Mouse (Mus musculus): Measurements from ENCODE around the gene Slc44a5. TPM values are rescaled to one million over a fixed set of nuclear protein-coding genes. Genes with fewer than 3 reads are reported as not detected.
"Not testable (repeated sequence)": the region's sequence is repeated elsewhere in the genome, so short reads cannot be mapped to it uniquely, and the experiment has no call there.

Slc44a5 gene
- total RNA-seq, 2 experiments from 2014 or later, result 0.13 to 0.27 TPM

DNA sequence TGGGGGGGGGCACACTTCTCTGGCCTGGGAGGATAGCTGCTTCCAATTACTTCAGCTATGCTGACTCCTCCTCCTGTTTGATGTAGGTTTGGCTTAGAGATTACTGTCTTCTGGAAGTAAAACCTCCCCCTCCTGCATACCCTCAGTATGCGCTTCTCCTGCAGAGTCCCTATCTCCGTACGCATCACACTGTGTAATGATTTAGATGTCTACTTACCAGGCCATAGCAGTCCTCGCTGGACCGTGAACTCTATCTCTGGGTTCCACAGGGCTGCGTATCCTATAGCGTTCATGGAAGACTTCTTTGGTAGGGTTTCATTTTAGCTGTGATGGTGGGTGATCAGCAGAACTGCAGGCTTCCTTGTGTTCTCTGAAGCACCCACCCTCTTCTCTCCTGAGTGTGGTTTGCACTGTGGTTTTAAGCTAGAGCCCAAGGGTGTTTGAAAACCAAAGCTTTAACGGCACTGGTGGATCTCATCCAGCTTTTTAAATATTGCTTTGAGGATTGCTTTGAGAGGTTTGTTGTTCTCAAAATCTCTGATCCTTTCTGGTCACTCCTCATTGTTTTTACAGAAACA, 120.6 kb downstream of the Slc44a5 start:
- DNase-seq, result no peak

DNA sequence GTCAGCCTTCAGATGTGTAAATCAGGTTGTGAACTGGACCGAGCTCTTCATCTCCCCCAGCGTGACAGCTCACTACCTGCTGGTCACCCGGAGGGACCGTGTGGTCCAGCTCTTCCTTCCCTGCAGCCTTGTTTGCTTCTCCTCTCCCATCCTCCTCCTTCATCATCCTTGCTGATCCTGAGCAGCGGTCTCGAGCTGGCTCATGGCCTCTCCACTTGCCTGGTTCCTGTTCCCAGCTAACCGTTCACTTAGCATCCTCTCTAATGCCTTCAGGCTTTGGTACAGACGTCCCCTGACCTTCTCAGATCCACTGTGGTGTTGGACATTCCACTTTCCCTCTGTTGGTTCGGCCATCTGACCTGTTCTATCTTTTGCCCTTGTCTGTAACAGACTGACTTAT, 128.4 kb downstream of the Slc44a5 start:
- DNase-seq, result no peak

DNA sequence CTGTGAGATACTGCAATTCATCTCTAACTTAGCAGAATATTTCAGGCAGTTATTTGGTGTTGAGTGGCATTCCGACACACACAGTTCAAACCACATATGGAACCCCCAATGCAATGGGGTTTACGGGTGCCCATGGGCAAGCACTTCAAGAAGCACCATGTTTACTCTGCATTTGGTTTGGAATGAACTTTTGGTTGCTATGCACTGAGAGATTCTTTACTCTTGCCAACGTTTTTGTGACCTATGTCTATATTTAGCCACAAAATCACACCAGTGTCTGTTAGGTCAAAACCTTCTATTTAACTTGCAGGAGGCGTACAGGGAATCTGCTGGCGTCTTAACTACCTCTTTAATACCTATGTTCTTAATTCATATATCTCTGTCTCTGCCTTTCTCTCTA, 137.3 kb downstream of the Slc44a5 start:
- DNase-seq, result no peak

DNA sequence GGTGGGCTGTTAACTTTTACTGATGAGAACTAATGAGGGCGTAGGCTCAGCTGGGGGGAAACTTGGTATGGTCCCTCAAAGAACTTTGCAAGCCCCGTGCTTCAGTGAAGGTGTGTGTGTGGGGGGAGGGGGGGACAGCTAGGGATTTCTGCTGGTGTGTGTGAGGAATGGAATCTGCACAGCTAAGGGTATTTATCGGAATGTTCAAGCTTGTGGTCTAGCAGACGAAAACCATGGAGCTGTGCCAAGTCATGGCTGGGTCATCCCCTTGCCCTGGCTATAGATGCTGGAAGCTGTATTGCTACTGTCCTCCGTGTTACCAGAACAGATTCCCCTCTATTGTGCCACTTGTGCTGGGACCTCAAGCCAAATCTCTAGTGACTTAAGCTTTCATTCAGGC, 138.0 kb downstream of the Slc44a5 start:
- DNase-seq, result no peak

DNA sequence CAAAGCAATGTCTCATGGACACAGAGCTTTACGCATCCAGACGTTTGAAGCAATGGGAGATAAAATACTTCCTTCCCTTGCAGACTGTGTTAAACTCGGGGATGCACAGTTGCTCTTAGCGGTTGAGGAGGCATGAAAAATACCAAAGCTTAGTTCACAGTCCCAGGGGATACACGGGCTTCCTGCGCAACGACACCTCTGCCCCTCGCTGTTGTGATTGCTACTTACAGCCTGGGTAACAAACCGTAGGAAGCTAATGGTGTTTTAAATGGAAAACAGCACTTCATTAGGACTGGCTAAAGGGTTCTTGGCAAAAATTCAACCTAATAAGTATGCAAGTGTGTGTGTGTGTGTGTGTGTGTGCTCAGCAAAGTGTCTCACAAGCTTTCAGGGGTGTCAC, 141.8 kb downstream of the Slc44a5 start:
- no peak for DNase-seq

DNA sequence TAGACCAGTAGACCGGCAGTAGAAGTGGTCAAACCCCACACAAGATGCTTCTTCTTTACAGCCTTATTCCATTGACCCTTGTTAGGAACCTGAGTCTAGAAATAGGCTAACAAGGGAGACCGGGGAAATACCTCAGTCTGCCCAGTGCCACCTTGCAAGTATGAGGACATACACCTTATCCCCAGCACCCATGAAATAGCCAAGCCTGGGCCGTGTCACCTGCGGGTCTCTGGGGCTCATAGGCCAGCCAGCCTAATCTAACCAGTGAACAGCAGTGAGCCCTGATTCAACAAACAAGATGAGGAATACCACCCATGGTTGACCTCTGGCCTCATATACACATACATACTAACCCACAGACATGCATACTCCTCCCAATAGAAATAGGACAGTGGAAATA, 142.2 kb downstream of the Slc44a5 start:
- DNase-seq, result no peak

DNA sequence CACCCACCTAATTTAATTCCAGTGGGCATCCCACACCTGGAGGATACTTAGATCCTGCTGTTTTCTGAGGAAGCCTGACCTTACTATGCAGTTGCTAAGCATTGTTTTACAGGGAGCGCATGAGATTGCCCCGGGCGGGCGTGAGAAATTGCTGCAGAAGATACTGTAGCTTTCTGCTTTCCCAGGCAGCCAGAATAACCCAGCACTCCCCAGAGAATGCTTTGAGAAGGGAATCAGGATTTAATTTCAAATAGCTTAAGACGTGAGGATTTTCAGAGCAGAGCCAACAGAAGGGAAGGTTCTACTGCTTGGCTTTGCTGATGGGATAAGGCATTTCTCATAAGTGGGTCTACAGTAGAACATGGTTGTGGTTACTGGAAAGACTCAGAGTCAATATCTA, 142.8 kb downstream of the Slc44a5 start:
- DNase-seq, result no peak

DNA sequence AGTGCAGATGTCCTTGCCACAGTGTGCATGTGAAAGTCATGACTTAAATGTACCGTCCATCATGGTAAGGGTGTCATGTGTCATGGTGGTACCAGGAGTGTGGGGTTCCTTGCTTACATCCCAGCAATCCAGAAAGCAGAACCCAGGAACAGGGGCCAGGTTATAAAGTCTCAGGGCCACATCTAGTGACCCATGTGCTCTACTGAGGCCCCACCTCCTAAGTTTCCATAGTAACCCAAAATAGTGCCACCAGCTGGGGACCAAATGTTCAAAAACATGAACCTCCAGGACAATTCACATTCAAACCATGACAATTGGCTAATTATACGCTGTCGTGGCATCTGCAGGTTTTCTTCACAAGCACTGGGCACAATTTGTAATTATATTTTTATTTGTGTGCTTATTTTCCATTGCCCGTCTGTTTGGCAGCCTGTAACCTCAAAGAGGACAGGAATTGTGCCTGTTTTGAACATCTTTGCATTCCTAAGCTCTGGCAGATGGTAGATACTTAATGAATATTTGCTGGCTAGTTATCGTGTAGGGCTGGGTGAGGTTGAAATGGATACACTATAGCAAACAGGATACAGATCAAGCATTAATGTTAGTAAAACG, 145.9 kb downstream of the Slc44a5 start:
- no peak for DNase-seq

DNA sequence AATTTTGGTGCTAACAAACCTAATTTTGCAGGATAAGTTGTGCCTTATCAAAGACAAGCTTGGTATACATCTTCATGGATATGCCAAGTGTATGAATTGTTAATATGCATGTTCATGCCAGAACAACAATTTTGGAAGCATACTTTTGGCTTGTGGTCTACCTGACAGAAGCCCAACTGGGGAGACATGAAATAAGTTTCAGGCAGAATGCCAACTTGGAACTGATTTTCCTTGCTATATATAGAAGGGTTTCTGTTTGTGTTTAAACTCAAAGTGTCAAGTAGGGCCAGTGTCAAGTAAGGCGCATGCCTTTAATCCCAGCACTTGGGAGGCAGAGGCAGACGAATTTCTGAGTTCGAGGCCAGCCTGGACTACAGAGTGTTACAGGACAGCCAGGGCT, 149.3 kb downstream of the Slc44a5 start:
- no peak for DNase-seq

DNA sequence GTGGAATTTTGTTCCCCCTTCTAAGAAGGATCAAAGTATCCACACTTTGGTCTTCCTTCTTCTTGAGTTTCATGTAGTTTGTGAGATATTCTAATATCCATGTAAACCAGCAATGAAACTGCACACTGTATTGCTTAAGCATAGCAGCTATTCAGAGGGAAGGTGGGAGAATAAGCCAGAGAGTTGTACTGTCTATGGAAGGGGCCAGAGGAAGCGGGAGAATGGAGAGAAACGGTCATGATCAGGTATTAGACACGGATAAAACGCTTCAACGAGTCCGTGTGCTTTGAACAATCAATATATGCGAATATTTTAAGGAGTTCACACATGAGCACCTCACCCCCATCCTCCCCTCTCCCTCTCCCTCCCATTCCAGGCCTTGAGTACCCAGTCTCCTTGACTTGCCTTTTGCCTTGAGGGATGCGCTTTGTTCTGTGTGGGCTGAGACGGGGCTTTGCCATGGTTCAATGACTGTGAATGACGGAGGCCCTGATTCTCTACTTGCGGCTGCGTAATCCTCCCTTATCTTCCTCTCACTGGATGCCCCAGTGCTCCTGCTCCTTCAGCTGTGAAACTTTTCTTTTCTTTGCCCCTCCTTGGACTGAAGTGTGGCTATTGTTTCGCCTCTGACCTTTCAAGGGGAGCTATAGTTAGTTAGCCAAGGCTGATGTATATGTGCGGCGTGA, 151.8 kb downstream of the Slc44a5 start:
- no peak for DNase-seq

DNA sequence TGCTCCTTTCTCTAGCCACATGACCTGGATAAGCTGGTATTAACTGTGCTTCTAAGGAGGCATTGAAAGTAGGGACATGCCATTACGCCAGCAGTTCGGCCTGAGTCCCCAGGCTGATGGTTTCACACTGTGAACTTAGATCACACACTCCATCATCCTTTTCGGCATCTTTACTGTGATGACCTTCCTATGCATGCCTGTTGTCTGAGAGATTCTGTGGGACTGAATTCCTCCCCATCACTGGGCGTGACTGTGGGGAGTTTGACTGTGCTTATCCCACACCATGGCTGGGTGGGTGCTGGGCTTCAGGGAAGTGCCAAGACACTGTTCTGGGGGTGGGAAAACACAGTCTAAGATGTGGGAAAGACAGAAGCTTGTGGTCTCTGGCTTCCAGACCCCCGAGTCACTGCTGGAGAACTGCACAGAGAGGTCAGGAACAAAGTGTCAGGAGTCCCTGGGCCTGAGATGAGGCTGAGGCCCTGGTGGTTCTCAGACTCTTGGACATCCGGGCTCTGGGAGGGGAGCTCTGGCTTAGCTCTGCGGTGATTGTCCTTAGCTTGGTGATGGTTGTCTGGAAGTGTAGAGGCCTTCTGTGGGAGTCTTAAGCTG, 152.6 kb downstream of the Slc44a5 start:
- DNase-seq, result no peak

DNA sequence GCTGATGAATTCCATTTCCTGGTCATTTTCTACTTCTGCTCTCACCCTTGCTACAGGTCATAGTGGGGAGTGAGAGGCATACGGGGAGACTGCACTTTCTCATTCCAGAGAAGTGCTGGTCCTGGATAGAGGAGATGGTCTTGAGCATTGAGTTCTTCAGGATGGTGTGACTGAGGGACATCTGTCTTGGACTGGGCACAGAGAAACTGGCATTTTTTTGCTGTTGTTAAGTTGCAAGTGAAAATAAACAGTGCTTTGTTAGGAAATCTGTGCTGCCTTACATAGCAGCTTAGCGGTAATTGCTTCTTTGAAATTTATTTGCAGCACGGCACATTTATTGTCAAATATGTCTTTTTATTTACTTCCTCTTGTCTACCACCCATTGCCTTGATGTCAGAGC, 154.0 kb downstream of the Slc44a5 start:
- no peak for DNase-seq

DNA sequence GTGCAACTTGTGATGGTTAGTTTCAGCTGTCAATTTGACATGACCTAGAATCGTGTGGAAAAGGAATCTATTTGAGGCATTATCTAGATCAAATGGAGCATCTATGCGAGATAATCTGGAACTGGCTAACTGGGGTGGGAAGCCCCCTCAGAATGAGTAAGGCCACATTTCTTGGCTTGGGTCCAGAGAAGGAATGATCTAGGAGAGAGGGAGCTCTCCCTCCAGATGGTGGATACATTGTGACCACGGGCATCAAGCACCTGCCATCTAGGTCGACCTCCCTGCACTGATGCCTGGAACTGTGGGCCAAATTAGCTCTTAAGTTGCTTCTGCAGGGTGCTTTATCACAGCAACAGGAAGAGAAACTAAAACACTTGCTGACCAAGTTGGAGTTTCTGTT, 155.8 kb downstream of the Slc44a5 start:
- no peak for DNase-seq

DNA sequence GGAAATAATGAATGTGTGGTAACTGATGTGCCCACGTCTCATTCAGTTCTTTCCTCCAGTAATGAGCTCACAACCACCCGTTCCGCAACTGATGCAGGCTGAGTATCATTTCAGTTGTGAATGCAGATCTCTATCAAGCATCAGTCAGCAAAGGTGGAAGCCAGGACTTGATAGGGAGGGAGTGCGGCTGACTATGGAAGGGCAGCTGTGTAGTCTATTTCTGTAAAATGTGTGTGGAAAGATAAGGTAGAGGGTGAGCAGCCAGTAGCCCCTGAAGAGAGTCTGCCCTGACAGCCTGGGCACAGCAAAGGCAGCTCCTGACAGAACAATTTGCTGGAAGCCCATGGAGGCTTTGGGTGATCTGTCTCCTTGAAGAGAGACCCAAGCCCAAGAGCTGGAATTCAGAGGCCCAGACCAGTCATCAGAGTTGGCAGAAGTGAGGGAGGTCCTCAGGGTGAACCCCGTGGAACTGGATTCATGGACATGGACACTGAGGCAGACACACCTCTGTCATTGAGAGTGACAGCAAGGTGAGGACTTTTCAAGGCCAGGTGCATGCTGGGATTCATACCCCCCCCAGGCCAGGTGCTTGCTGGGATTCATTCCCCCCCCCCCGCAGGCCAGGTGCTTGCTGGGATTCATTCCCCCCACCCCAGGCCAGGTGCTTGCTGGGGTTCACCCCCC, 157.3 kb downstream of the Slc44a5 start:
- no peak for DNase-seq

DNA sequence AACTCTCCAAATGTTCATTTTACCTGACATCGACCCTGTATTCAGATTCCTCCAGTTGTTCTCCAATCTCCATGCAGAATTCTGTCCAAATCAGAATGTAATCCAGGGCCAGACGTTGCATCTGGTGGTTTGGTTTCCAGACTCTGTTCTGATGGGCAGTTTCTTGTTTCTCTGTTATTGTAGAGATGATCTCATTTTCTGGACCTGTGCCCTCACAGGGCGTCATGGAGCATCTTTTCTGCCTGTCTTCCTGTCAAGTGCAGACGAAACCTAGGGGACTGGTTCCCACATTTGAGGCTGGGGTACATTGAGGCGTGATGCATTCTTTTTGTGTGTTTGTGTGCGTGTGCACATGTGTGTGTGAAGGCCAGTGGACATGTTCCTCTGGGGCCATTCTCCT, 160.8 kb downstream of the Slc44a5 start:
- no peak for DNase-seq

DNA sequence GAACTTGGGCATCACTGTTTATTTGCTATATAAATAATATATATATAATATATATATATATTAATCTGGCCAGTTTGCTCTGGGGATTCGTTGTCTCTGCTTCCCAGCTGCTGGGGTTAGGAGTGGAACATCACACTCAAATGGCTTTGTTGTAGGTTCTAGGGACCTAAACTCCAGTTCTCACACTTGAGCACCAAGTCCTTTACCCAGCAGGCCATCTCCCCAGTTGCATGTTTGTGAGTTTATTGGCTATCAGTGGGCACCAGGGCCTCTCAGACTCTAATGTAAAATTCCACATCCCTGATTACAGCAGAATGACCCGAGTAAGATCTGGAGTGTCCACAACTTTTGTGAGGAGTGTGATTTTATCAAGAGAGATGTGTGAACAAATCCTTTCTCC, 161.5 kb downstream of the Slc44a5 start:
- DNase-seq, result no peak

DNA sequence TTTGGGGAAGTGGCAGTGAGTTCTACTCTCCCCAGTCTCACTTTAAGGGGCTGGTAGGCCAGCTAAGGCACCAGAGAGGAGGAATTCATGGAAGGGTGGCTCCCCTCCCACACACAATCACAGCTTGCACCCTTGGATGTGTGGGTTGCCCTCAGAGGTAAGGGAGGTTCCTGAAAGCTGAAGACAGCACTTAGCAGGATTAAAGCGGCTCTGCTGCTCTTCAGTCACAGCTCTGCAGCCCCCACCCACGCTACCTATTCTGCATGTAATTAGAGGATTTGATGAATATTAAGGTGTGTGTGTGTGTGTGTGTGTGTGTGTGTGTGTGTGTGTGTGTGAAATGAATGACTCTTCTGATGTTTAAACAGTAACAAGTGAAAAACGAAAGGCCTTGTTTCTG, 163.3 kb downstream of the Slc44a5 start:
- DNase-seq, result no peak

DNA sequence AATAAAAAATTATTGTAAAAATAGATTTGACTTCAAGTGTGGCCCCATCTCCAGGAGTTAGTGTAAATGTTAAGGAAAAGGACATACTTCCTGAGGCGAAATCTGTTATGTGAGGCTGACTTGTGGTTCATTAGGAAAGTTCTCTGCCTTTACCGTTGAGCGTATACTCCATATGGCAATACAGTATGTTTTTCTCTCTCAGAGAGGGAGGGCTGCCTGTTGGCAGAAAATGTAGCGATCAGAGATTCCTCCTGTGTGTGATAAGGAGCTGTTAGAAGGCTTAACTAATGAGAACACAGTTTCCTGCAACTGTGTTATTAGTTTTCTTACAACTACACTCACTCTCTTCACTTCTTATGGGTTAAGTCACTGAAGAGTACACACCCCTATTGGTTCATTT, 168.1 kb downstream of the Slc44a5 start:
- no peak for DNase-seq

DNA sequence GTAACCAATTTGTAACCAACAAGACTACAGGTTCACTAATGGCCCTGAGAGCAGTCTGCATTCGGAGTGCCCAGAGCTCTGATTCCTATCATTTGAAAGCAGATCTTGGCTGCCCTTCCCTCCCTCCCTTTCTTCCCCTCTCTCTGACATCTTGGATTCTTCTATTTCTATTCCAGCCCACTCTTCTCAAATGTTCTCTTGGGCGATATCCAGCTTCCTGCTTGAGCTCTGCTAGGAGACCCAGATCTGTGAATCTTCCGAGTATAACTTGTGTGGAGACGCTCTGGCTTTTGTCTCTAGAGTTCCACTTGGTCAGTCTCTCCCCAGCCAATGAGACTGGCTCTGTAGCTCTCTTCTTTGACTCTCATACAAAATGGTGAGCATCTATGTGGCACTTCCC, 169.4 kb downstream of the Slc44a5 start:
- DNase-seq, result no peak

DNA sequence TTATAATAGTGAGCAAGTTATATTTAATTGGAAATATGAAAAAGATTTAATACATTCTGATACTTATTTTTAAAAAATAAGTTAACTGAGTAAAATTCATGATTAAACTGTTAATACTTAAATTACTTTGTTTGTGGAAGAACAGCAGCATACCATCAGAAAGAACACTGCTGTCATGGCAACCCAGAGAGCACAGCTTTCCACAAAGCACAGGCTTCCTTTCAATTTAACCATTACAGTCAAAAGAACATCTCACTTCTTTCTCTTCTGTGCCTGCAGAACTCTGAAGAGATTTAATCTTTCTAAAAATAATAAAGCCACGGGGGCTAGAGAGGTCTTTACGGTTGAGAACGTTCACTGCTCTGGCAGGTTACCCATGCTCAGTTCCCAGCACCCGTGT, 172.5 kb downstream of the Slc44a5 start:
- no peak for DNase-seq

DNA sequence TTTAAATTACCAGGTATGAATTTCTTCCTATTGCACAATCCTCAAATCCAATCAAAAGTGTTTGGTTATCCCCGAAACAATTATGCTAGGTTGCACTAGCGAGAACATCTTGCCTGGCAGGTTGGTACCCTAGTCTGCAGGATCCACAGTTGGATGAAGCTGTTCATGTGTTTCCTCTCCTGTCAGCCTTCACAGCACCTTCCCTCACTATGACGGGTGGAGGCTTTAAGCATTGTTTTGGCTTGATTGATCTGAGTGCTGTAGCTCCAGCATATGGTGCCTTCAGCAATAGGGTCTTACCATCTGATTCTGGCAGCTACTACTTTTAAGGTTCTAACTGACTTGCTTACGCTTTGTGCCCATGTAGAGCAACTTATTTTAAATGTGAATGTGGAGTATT, 176.5 kb downstream of the Slc44a5 start:
- no peak for DNase-seq

DNA sequence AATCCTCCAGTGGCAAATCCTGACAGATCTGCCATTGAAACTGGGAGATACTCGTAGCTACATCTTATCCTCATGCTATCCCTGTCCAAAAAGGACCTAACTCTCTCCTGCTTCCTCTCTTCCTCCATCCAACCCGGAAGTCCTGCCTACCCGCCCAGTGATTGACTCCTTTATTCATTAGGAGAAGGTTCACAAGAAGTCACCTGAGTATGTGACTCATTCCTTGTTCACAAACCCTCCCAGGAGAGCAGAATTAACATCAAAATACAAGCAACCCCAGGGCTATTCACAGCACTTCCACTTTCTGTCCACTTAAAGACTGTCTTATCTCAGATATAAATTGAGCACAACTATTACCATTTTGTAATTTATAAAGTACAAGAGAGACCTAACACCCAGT, 180.3 kb downstream of the Slc44a5 start:
- not testable (repeated sequence) for DNase-seq

DNA sequence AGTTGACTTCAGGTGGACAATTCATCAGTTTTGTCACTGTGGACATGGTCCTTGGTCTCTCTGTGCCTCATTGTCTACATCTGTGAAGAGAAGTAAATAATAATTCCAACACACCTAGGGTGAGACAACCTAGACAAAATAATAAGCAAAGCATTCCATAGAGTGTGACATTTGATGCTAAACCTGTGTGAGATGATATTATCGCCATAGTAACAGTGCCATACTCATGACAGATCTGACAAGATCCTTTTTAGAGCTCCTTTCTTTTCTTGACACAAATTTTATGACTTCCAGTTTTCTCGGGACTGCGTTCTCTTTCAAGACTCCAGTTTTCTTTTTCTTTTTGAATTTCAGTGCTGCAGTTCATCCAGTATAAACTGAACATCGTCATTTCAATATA, 192.6 kb downstream of the Slc44a5 start:
- no peak for DNase-seq
